Mouse (Mus musculus) embryonic fibroblast, embryonic 13.5 days (primary cell): ENCODE results near the gene Izumo1.

ENCODE experiments used
- CTCF ChIP-seq: IDR thresholded peaks from 2 replicates; pipeline ENCODE4 v1.5.1; 2011; ENCODE audit warnings: mild to moderate bottlenecking, control low read depth, low read length, moderate library complexity, borderline replicate concordance; ENCODE audit not compliant: insufficient read depth
- POLR2A ChIP-seq: IDR thresholded peaks from 2 replicates; pipeline ENCODE4 v1.6.1; 2011; ENCODE audit warnings: low read depth, mild to moderate bottlenecking, control low read depth, low read length, moderate library complexity

DNA sequence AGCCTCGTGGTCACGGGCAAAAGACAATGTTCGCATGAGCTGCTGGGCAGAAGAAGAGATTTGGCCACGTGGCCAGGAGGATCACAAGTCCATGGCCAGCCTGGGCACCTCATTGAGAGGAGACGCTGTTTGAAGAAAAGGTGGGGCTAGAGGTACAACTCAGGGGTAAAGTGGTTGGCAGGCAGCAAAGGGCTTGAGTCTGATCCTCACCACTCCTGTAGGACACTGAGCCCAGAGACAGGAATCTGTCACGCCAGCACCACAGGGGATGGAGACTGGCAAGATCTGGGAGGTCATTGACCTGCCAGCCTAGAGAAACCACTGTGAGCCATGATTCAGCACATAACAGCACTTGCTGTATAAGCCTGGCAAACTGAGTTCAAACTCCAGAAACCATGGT lies 24.1 kb upstream of the Izumo1 start:
- no peak for TF ChIP-seq POLR2A
- TF ChIP-seq CTCF: no peak
